Mouse (Mus musculus) olfactory bulb, adult 2 months (tissue): ENCODE results near the gene Znhit1. TPM values are rescaled to one million over a fixed set of nuclear protein-coding genes. Genes with fewer than 3 reads are reported as not detected.

Experiments
- H3K27ac ChIP-seq: fragments of 200-500 bp; 2 replicates; pipeline ENCODE4 v1.5.1; 2012; ENCODE audit warnings: low read depth, low read length; ENCODE audit not compliant: insufficient read depth
- H3K4me1 ChIP-seq: fragments of 200-500 bp; 2 replicates; pipeline ENCODE4 v1.6.1; 2012; ENCODE audit warnings: low read length; ENCODE audit not compliant: control insufficient read depth, insufficient read depth
- H3K4me3 ChIP-seq: fragments of 200-500 bp; 2 replicates; pipeline ENCODE4 v1.5.1; 2012; ENCODE audit warnings: mild to moderate bottlenecking, low read depth, low read length, moderate library complexity; ENCODE audit not compliant: insufficient read depth
- CTCF ChIP-seq: fragments of 200-500 bp; IDR thresholded peaks from 2 replicates; pipeline ENCODE4 v1.5.1; 2012; ENCODE audit warnings: low read depth, mild to moderate bottlenecking, low read length, moderate library complexity; ENCODE audit not compliant: insufficient read depth
- POLR2A ChIP-seq: fragments of 200-500 bp; IDR thresholded peaks from 2 replicates; pipeline ENCODE4 v1.6.1; 2012; ENCODE audit warnings: mild to moderate bottlenecking, low read depth, low read length, moderate library complexity; ENCODE audit not compliant: insufficient read depth
- WGBS: fragments of 180-500 bp; shearing (Covaris S2); methylation state at CpG from one replicate; pipeline ENCODE4 v1.1.7; 2018; 5-methylcytosine and 5-hydroxymethylcytosine counted together
- polyA plus RNA-seq: library from polyadenylated mRNA; stranded (reverse); fragments of >200 nt; gene quantifications from 2 replicates; pipeline ENCODE4 v1.2.4, GENCODE M21; 2012; ENCODE audit warnings: low replicate concordance; ENCODE audit not compliant: missing spikeins, insufficient read depth, insufficient read length

Znhit1 gene
- polyA plus RNA-seq, 1 experiment: not detected

DNA sequence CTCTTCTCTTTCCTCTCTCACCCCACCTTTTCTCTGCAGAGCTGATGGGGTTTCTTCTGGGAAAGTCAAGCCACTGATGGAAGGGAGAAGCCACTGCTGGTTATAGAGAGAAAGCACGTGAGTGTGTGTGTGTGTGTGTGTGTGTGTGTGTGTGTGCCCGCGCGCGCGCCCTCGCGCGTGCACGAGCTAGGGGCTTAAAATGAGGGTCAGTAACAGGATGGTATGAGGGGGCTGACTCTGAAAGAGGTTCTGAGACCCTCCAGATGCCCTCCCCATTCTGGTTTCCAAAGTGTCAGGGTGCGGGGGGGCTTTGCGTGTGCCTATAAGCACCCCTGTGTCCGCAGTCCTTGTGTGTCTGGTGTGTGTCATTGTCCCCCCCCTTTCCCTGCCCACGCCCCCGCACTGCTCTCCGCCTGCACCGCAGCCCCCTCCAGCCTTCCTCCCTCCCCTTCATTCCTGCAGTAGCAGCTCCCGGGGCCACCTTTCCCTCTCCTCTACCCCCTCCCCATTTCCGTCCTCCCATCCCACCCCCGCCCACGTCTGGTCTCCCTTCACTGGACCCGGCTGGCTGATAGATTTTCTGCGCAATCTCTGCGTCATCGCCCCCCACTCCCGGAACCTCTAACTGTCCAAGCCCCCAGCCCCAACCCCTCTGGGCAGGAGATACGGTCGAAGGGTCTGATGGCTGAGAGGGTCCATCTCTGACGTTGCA lies 40.9 kb upstream of the Znhit1 start:
- TF ChIP-seq CTCF (no peak), POLR2A (no peak)
- WGBS: 2% methylated on average over 28 of the region's 29 CpGs

DNA sequence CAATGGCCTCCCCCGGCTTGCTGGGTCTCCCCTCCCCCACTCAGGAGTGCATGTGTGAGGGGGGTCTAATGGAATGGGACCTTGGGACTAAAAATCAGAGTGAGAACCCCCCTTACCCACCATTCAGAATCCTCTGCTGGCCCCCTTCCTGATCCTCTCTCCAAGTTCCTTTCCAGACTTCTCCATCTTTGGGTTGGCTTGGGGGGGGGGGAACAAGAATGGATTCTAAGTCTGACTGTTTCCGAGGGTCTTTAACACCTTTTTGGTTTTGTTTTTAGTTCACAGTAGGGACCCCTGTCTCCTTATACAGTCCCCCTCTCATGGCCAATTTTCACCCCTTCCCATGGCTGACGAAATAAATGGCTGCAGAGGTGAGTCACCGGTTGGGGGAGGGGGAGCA lies 38.3 kb upstream of the Znhit1 start, which contains the start of gene Vgf:
TSS of gene Vgf (plus strand) at position 301 of the 400 bp plus-strand sequence.
- Histone ChIP-seq H3K4me1 (peaks cover 15% of the 10 kb centered on the region), H3K27ac (no peak within 1 kb of the TSS), H3K4me3 (peak within 1 kb of the TSS; percentile 12)
- TF ChIP-seq CTCF: no peak
- TF ChIP-seq POLR2A: no peak
- WGBS: 13% methylated on average over 4 of the region's 4 CpGs

More for the DNA sequence above, 40.9 kb upstream of the Znhit1 start:
- H3K4me1 ChIP-seq: peaks cover 30% of the 10 kb centered on the region
- peak overlapping the region; percentile 71 for H3K4me3 ChIP-seq
- no peak overlapping the region for H3K27ac ChIP-seq

DNA sequence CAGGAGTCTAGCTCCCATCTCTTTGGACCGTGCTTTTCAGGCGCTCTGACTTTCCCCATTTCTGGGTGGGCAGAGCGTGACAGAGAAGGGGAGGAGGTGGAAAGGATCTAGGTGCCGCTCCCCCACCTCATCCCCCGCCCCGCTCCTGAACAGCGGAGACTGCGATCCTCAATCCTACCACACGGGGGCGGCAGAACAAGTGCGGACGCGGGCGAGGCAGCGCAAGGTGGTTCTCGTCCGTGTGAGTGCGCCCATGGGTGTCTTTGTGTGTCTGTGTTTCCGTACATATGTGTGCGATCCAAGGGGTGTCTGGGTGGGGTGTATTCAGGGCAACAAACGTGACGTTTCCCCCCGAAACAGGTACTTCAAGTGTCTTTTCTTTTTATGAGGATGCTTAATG lies 37.3 kb upstream of the Znhit1 start:
- WGBS: under 1% methylated on average over 23 of the region's 23 CpGs
- peak; percentile 91 for TF ChIP-seq CTCF
- TF ChIP-seq POLR2A: no peak
- Histone ChIP-seq H3K4me3 (peak overlapping the region; percentile 12), H3K27ac (no peak overlapping the region), H3K4me1 (peaks cover 12% of the 10 kb centered on the region)

DNA sequence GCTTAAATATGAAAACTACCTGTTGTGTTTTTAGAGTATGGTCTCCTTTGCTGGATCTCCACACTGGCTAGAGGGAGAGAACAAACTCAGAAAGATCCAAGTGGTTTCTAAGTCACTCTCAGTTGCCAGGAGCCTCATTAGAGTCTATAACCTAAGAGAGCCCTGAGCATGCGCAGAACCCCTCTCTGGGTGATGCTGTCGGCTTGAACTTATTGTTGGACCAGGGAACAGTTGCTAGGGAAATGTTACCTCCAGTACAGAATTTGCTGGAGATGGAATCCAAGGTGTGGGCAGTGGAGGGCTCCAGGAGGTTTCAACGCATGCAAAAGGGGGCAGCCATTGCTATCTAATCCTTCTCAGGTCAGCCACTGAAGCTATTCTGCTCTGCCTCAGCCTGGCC lies 36.5 kb upstream of the Znhit1 start:
- Histone ChIP-seq H3K4me1 (peaks cover 9% of the 10 kb centered on the region), H3K27ac (no peak overlapping the region), H3K4me3 (no peak overlapping the region)
- WGBS: 42% methylated on average over 3 of the region's 3 CpGs
- no peak for TF ChIP-seq POLR2A
- no peak for TF ChIP-seq CTCF

DNA sequence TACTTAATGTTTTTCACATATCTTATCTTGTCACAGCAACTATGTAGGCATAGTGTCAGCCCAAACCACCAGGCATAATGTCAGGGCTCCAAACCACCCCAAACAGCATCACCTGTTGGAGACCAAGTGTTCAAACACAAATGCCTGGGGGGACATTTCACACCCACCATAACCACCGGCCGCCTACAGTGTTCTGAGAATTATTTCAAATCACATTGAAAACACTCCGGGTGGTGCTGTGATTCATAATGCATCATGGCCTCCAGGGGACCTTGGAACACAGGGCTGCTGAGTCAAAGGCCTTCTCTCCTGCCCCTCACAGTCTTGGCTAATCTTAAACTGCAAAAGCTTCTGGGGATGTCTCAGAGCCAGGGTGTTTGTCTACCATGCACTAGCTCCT lies 28.1 kb upstream of the Znhit1 start:
- no peak for TF ChIP-seq POLR2A
- no peak for TF ChIP-seq CTCF
- Histone ChIP-seq H3K4me3 (no peak overlapping the region), H3K27ac (no peak overlapping the region), H3K4me1 (no peaks in the 10 kb centered on the region)
- WGBS: 65% methylated on average over 3 of the region's 3 CpGs

DNA sequence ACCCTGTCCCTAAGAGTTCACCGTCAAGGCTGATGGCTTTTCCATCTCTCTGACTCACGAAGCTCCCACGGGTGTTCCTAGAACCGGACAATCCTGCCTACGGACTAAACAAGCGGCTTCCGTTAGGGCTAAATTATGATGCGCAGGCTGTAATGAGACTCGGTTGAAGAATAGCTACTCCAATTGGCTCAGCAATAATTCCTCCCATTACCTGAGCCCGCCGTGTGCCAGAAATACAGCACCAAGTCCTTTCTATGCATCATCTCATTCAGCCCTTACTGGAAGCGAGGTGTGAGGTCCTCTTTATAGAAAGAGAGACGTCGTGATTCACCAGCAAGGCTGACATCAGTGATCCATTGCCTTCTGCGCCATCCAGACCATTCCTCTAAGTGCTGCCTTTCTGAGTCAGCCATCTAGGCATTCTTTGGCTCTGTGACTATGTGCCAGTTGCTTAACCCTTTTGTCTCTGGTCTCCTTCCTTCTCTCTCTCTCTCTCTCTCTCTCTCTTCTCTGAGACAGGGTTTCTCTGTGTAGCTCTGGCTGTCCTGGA lies 24.7 kb upstream of the Znhit1 start:
- whole genome bisulfite sequencing: 74% methylated on average over 15 of the region's 15 CpGs

DNA sequence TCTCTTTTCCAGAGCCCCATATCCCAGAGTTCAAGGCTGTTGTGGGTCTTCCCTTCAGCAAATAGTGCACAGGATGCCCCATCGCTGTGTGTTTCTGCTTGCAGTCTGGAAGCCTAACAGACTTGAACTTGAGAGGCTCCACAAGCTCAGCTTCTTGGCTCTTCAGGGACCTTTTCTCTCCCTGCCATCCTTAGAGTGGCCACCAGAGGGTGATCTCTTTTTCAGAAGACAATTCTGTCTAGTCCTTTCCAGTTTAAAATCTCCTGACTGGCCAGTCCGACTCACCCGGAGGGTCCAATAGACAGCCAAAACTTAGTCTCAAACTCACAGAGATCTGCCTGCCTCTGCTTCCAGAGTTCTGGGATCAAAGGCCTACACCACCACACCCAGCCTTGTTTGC lies 22.2 kb upstream of the Znhit1 start:
- Histone ChIP-seq H3K27ac (no peak overlapping the region), H3K4me3 (no peak overlapping the region), H3K4me1 (no peaks in the 10 kb centered on the region)
- WGBS: 21% methylated on average over 3 of the region's 3 CpGs
- TF ChIP-seq POLR2A (no peak), CTCF (no peak)

More for the DNA sequence above, 24.7 kb upstream of the Znhit1 start:
- Histone ChIP-seq H3K27ac (no peak overlapping the region), H3K4me3 (no peak overlapping the region), H3K4me1 (no peaks in the 10 kb centered on the region)
- TF ChIP-seq CTCF: no peak

DNA sequence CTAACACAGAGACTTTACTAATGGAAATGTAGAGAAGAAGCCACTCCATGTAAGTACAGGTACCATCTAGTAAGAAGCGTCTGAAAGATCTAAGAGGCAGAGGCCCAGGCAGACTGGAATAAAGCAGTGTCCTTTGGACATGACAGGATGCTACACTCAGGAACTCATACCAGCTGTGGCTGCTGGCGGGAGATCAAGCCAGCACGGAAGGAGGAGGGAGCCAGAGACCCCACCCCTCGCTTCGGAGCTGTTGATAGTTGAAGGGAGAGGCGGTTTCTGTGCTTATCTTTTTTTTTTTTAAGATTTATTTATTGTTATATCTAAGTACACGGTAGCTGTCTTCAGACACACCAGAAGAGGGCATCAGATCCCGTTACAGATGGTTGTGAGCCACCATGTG lies 19.5 kb upstream of the Znhit1 start:
- WGBS: 44% methylated on average over 8 of the region's 8 CpGs
- Histone ChIP-seq H3K4me3 (no peak overlapping the region), H3K4me1 (no peaks in the 10 kb centered on the region), H3K27ac (no peak overlapping the region)
- TF ChIP-seq CTCF: no peak
- TF ChIP-seq POLR2A: no peak

DNA sequence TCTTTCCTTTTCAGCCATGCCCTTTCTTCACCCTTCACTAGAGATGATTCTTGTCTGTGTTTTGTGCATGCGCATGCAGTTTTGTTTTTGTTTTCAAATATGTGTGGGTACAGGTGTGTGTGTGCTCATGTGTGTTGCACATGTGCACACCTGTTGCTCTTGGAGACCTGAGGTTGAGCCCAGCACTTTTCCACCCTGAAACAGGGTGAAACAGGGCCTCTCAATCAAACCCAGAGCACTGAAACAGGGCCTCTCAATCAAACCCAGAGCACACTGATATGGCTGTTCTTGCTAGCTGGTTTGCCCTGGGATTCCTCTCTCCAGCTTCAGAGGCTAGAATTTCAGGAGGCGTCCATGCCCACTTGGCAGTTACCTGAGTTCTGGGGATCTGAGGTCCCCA lies 12.8 kb upstream of the Znhit1 start:
- no peak overlapping the region for H3K27ac ChIP-seq

More for the DNA sequence above, 12.8 kb upstream of the Znhit1 start:
- H3K4me1 ChIP-seq: peaks cover 15% of the 10 kb centered on the region
- H3K4me3 ChIP-seq: no peak overlapping the region
- TF ChIP-seq CTCF (no peak), POLR2A (no peak)
- 85% methylated on average over 2 of the region's 2 CpGs for WGBS
